Mouse (Mus musculus) kidney, adult 8-10 months (tissue): ENCODE data around the gene Pde11a.

Source experiments
- DNase-seq, 2 experiments: peaks; one replicate each; pipeline ENCODE4 v3.0.0; 2022

The Pde11a gene

DNA sequence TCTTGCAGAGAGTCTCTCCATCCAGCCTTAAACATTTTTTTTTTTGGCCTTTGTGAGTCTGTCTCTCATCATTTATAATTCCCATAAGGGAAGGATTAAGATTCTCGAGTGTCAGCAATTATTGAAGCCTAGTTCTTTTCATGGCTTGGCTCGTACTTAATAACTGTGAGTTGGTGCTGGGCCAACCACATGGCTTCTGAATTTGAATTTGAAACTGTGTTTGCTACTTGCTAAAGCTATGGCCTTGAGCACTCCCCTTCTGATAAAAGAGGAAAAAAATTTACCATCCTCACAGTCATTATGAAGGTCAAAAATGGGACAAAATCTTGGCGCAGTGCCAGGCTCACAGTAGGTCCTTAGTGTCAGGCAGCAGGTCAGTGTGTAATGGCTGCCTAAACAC is 251.4 kb downstream of the Pde11a start:
- no peak for DNase-seq

DNA sequence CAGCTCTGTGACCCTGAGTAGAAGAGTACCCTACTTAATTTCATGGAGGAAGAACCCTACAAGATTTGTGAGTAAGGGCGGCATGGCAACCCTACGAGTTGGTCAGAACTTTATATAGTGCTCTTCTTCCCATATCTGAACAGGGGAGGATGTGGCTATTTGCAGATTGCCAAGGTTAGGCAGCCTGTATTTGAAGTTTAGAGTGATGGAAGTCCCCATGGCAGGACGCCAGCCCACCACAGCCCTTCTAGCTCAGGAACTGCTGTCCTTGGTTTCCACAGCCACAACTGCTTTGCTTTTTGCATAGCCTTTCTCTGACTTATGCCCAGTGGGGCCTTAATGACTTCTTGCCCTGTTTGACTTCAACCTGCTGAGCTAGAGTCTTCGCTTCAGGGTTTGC is 253.6 kb downstream of the Pde11a start:
- DNase-seq: no peak

DNA sequence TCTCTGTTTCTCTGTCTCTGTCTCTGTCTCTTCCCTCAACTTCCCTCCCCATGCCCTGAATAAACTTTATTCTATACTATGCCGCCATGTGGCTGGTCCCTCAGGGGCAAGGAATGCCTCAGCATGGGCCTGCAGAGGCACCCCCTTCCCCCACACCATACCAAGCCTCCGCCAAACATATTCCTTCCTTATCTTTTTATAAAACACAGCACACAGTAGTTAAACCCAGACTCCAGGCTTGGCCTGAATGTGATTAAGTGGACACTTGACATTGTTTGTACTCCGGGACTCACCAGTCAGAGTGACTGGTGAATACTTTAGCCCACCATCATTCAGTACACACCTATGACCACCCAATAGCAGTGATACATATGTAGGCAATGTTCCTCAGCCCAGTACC is 254.7 kb downstream of the Pde11a start:
- no peak for DNase-seq

DNA sequence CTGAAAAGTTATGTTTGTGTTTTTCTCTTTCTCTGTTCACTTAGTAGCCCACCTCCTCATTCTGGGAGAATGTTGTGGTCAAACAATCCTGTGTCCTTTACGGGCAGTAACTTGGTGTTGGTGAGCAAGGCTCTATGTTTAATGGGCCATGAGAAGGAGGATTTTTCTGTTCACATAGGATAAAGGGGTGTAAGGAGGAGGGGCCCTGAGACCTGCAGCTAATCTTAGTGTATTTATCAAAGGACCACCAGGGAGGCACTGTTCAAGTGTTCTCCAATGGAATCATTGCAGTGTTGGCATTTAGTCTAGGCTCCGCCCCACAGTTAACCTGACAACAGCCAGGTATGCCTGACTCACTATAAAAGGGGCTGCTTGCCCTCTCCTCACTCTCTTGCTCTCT is 255.2 kb downstream of the Pde11a start:
- no peak for DNase-seq

DNA sequence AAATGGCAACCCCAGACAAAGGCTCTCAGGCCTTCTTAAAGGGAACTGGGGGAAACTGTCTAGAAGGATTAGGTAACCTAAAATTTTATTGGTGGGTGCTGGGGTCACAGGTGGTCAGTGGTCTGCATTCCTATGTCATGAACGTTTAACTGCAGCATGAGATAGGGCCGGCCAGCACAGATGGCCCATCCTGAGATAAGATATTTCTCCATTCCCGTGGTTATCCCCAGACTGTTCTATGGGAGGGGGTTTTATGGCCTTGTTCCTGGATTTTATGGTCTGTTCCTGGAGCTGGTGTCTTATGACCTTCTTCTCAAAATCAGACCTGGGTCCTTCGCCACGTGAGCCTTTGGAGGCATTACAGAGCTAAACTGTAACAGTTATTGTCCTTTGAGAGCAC is 256.6 kb downstream of the Pde11a start:
- no peak for DNase-seq

DNA sequence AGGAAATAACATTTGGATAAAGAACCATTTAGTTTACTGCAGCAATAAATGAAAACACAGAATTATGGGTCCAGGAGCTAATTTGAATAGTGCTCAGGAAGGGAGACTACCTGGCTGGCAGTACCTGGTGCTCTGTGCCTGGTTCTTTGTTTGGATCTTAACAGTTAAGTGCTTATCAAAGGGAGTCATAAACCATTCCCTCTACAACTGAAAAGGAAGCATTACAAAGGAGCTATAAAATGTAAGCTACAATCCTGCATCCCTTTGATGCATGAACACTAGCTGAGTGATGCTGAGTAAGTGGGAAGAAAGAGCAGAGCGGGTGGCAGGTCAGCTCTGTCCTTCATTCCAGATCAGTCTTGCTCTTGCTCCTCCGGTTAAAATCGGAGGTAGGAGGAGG is 258.0 kb downstream of the Pde11a start:
- DNase-seq: no peak

DNA sequence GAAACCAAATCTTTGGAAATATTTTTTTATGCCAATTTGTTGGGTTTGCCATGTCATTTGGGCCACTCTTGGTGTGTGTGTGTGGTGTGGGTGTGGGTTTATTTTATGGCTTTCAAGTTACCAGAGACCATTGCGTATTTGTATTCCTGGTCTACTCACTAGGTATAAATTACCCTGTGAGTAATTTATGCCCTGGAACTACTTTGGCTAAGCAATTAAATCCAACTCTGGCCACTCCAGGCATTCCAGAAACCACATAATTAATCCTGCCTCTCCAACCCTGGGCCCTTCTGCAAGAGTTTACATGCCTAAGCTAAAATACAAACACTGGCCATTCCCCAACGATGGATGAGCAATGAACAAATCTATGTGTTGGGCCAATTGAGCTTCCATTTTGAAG is 261.7 kb downstream of the Pde11a start:
- no peak for DNase-seq

DNA sequence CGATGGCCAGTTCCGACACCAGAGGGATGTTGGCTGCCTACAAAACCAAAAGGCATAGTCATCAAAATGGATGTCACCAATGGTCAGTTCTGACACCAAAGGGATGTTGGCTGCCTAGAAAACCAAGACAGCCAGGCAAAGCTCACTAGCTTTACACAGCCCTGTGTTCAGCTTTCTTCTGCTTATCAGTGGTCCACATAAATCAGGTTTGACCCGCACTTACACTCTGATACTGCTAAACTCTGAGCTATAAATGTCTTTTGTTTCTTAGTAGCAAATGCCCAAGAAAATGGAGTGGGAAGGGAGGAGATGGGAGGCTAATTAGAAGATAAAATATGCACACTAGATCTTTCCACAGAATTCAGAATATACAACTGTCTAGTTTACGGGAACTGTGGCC is 262.5 kb downstream of the Pde11a start:
- DNase-seq: peak in 1 of 2 experiments; percentile 10

DNA sequence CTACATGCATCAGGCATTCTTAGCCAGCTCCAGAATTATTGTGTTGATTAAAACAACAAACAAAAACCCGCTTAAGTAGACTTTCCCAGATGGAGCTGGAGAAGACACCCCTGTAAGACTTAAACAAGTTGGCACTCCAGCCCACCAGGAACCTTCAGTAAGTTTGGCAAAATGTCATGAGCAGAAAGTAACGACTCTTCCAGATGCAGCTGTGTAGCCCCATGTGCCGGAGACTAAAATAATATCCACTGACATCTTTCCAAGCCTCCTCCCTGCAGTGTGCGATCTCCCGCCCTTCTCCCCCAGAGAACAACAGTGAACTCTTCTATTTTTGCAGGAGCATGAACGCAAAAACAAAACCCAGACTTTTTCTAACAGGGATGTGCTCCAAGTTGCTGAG is 265.5 kb downstream of the Pde11a start:
- no peak for DNase-seq

DNA sequence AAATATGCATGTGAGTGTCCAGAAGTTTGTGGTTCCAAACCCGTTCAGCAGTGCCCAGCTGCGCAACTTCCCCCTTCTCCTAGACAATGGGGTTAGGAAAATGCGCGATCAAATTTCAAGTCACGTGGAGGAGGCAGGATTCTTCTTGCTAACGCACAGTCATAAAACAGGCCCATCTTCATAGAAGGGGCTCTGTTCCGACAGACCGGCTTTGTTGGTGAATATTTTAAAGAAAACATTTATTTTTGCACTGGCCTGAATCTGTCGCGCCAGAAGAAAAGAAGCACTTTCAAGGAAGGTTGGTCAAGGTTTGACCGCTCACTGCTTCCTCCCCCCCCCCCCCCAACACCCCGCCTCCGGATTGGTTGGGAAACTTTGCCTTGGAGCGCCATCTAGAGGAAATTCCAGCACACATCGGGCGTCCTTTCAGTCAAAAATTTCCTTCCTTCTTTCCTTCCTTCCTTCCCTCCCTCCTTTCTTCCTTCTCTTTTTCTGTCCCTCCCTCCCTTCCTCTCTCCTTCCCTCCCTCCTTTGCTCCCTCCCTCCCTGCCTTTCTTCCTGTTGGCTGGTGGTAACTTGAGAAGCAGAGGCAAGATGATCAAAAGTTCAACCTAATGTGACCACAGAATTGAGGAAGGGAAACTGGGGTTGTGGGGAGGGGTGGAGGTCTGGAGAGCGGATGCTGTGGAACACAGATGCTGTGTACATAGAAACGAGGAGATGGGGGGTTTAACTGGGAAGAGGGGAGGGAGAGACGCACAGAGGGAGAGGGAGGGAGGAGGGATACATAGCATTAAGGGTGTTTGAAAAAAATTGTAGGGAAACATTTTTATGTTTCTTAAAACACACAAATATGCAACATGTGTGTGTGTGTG is 267.9 kb downstream of the Pde11a start:
- peak; percentile 56 to 63 for DNase-seq

DNA sequence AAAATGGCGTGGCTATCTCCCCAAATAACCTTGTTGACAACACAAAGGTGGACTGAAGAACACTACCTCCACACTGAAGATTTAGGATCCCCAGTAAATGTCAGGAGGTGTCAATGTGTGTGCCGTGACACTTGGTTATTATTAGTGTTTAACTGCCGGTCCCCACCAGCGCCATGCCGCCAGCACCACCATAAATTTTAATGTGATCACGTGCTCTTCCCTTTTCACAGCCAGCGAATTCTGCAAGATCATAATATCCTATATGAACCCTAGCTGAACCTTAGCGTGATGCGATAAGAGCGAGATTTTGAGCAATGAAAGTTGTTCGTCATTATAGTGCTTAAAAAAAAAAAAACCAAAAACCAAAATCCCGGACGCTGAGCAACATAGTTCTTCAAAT is 269.3 kb downstream of the Pde11a start:
- no peak for DNase-seq

DNA sequence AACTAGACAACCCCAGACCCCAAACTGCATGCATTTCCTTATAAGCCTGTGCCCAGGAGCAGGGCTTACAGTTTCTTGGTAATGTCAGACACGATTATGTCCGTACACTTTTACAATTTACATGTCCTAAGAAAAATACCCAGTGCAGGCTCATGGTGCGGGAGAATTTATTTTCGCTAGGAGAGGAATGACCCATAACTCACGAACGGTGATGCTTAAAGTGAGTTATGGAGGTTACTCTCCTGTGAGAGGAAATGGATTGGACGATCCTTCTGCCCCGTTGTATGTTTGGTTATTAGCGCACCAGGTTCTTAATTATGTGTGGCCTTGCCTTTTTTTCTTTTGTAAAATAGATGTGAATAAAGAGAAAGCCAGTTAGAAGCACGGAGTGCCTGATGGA is 270.4 kb downstream of the Pde11a start:
- no peak for DNase-seq

DNA sequence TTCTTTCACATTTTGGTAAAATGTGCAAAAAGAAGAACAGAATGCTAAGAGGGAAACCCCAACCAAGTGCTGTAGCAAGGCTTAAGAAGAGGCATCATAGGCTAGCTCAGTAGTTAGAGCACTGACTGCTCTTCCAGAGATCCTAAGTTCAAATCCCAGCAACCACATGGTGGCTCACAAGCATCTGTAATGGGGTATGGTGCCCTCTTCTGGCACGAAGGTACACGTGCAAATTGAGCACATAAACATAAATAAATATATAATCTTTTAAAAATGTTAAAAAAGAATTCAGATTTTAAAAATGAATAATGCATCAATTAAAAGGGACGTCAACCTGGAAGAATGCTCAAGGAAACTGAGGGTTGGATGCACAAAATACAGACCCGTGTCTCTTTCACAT is 271.4 kb downstream of the Pde11a start:
- DNase-seq: no peak

DNA sequence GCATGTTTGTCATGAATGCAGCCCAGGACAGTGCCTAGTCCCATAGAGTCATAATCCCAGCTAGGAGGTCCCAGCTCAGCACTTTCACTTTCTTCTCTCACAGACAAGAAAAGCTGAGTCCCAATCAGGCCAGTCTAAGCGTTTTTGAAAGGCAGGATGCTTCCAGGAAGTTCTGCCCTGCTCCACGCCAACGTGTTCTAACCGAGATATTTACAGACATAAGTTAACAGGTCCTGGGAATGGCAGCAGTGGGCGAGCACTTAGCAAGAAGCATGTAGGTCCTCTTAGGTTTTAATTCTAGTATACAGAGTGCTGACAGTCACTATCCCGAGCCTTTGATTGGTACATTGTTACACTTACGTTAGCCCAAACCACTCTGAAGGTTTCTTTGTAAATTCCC is 273.3 kb downstream of the Pde11a start:
- DNase-seq: no peak

DNA sequence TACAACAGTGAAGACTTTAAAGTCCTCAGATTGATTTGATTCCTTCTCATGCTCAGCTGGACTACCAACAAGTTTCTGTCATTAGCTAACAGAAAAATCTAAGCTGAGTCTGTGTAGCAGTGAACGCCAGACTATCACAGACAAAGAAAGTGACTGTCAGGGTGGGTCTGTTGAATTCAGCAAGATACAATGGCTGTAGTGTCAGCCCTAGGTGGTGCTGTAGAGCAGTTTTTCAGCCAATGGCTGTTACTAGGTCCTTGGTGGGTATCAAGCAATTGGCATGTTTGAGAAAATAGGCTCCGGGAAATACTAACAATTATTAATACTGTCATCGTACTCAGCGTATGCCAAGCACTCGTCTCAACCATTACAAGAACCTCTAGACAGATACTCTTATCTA is 274.5 kb downstream of the Pde11a start:
- DNase-seq: peak in 1 of 2 experiments; percentile 42

DNA sequence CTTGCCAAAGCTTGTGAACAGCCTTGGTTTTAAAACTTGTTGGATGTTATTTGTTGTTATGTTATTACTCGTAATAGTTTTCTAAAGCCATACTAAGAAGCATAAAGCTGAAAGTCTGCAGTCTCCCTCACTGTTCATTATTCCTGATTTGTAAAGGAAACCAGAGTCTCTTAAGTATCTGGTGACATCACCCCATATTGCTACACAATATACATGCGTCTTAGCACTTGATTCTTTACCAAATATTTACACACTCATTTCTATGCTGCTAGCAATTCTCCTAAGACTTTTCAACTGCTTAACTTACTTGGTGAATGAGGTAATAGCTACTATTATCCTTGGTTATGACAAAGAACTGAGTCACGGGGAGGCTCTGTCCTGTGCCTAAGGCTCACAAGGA is 278.4 kb downstream of the Pde11a start:
- no peak for DNase-seq

DNA sequence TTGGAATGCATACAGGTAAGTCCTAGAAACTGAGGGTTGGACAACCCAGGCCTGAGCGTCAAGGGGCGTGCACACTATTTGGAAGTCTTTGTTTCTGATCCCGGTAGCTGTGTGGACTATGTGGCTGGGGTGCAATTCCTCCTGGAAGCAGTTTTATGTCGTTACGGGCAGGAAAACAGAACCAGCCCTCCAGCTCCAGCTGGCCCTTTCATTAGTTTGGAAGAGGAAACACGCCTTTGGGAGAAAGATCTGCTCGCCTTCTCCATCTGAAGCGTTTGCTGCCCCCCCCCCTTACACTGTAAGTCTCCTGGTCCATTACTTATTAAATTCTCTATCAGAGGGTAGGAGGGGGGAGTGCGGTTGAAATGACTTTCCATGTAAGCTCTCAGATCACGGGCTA is 279.0 kb downstream of the Pde11a start:
- DNase-seq: no peak

DNA sequence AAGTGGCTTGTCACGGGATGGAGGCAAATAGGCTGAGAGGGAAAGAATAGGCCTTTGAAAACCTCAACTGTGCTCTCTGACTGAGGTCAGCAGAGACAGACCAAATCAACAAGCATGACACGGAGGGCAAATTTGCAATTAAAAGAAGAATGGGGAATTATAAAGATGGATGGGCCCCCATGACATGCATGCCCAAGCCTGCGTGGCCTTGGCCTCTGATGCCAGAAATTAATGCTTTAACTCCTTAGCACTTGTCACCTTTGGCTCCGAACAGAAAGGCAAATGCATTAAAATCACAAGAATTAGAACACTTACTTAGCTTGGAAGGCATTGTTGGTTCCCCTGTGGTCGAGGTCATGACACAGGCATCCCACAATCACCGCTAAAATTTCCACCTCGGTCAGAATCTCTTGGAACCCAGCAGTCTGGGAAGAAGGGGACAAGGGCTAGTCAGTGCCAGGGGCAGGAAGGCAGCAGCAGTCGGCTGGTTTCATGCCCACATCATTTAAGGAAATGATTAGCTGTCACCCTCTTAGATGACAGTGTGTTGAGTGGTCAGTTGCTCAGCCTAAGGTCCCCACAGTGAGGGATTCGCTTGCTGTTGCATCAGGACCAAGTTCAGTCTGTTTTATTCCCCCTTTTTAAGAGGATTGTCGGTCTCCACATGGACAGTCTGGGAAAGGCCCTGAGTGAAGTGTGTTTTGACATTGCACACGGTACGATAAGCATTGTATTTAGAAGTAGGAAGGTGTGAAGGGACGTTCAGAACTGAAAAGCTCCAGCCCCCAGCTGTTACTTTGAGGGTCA is 279.7 kb downstream of the Pde11a start:
- no peak for DNase-seq

DNA sequence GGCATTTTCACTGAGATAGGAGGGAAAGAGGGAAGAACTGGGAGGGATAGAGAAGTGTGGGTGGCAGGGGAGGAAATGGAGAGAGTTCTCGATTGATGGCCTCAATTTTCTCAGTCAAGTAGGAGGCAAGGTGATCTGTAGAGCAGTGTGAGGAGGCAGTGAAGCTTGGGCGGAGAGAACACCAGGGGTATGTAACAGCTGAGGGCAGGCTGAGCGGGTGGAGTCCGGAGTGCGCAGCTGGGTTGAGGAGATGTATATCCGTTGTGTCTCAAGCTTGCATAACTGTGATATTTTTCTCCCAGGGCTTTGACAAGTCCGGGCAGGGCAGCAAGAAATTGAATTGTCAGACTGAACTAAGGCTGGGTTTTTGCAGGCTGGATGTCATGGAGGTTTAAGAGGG is 281.0 kb downstream of the Pde11a start:
- no peak for DNase-seq

DNA sequence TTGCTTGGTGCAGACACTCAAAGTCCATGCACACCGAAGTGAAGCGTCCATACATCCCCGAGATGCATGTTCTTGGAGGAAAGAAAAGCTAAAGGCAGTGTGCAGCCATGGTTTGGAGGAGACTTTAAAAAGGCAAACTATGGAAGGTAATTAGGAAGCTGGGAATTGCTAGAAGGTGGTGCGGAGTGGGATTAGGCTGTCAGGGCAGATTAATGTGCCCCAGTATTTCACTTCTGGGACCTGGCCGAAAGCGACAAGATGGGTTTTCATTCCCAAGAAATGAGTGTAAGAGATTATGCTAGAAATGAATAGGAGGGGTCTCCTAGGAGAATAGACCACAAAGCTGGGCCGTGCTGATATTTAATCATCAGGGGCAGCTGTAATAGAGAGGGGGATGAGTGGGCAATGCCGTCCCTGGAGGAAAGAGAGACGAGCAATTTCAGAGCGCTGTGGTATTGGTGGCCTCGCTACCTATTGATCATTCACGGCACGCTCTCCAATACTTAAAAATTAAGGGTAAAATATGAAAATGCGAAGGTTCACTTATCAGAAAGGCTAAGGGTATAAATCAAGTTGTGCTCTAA is 284.7 kb downstream of the Pde11a start:
- no peak for DNase-seq

DNA sequence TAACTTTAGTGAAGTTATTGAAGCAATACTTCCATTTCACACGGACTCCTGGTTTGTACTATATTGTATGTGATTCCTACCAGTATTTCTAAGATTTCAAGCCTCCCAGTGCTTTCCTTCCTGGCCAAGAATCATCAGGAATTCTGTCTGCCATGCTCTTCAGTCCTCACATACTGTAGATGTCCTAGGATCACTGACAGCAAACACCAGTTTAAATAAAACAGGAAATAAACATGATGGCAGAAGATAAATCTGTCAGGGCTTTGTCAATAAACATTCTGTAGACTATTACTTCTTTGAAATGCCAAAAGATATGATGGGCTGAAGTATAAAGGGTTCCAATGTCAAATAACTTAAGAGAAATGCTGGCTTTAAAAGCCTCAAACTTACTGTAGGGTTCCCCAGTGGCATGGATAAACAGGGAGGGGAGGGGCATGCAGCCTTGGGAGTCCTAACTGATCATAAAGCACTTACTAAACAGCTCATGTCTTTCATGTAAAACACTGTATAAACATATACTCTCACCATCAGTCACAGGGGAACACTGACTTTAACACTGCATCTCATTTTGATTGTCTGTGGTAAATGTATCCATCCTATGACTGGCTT is 285.6 kb downstream of the Pde11a start:
- no peak for DNase-seq

DNA sequence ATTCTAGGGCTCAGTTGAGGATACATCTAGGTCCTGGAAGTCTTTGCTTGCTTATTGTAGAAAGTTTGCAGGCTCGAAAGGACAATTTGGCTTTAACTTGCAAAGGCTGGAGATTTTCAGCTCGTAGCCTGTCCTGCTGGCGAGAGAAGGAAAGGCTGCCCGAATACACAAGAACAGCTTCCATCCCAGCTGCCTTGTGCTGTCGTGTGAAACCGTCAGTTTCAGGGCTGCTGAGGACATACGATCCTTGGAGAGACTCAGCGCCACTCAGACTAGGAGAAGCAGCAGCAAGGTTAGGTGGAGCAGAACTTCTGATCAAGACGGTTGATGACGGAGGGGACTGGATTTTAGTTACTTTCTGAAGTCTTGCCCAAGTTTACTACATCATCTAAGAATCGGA is 287.2 kb downstream of the Pde11a start:
- DNase-seq: no peak

DNA sequence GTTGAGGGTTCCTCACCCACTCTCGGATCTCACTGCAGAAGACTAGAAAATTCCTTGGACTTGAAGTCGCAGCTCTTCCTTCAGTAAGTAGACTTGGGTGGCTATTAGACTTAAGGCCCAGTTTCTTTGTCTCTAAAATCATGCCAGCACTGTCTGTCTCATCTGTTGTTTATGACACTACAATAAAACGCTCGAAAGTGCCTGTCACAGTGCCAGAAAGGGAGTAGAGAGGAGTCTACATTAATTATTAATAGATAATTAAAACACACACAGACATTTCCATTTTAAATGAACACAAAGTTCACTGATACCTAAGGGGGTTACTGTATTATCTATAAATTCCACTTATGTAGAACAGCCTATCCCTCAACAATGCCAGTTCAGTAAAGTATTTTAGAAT is 287.7 kb downstream of the Pde11a start:
- peak; percentile 22 to 28 for DNase-seq

DNA sequence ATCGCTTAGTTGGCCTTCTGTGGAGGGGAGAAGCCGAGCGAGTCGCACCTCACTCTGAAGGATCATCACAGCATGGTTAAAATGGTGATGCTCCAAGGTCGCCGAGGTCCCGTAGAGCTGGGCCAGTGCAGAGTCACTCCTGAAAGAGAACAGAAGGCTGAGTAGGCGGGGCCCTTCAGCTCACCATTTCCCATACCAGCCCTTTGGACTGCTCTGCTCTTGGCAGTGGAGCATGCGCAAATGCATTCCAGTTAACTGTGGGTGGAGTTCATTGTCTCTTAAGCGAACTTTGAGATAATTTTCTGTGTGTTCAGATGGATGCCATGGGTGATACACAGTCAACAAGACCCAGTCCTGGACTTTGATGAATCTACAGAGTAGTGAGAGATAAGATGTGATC is 288.5 kb downstream of the Pde11a start:
- DNase-seq: peak; percentile 47 to 51
